Mouse (Mus musculus) ES-E14 (cell line): ENCODE measurements around the gene Dgkb.

Experiments
- CHD2 ChIP-seq: IDR thresholded peaks from 2 replicates; pipeline ENCODE4 v1.6.1; 2014; ENCODE audit warnings: mild to moderate bottlenecking, low read depth, low read length, inconsistent platforms
- HCFC1 ChIP-seq: IDR thresholded peaks from 2 replicates; pipeline ENCODE4 v1.6.1; 2012; ENCODE audit warnings: low read length, inconsistent platforms, borderline replicate concordance; ENCODE audit not compliant: insufficient read depth
- MAFK ChIP-seq: IDR thresholded peaks from 2 replicates; pipeline ENCODE4 v1.6.1; 2014; ENCODE audit warnings: mild to moderate bottlenecking, low read depth, low read length, inconsistent platforms; ENCODE audit not compliant: insufficient read depth
- ZC3H11A ChIP-seq: IDR thresholded peaks from 2 replicates; pipeline ENCODE4 v1.6.1; 2012; ENCODE audit warnings: low read depth, mild to moderate bottlenecking, inconsistent platforms, low read length, borderline replicate concordance
- ZNF384 ChIP-seq: IDR thresholded peaks from 2 replicates; pipeline ENCODE4 v1.6.1; 2012; ENCODE audit warnings: low read depth, low read length, inconsistent platforms

DNA sequence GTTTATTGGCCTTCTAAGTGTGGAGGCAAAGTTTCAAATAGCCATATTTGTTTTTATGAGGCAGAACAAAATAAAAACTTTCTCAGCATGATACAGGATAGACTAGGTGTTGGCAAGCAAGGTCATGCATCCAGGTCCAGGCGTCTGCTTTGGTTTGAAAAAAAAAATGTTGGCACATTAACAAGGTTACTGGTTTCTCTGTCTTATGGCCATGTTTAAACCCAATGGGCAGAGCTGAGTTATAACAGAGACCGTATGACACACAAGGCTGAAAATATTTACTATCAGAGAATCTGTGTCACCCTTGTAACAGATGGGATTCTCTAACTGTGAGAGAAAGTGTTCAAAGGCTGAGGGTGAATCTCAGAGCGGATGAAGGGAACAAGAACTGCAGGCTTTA, 535.0 kb downstream of the Dgkb start:
- TF ChIP-seq ZNF384 (no peak), ZC3H11A (no peak), CHD2 (no peak), HCFC1 (no peak), MAFK (no peak)
